9 mouse cellular contexts compared by ENCODE assay signal in genomic region chr2:157471292-157471691, GRCm38 (mm10). TPM values are rescaled to one million over a fixed set of nuclear protein-coding genes. Genes with fewer than 3 reads are reported as not detected.
DNase-seq lines count a peak whose midpoint lies in the region; ATAC-seq and TF ChIP-seq lines count a peak whose summit lies in the region.
"Had no signal": no experiment of that assay in that cellular context is flagged by ENCODE, and none has a peak within 500 bp of the region (broad histone marks: within the 10 kb centered on the region; RNA-seq: fewer than 3 reads in every experiment).

No protein-coding gene starts in this region.

- H3K9ac ChIP-seq in liver, adult 2 months (ENCODE audit: low read depth, low read length), result no peak overlapping the region
- H3K9ac ChIP-seq in hindbrain, embryonic 15.5 days, result no peak overlapping the region
- no peak overlapping the region for H3K9ac ChIP-seq in midbrain, postnatal 0 days (replicated peaks; ENCODE audit: low read length, poor library complexity, severe bottlenecking)
- H3K9ac ChIP-seq: lung, embryonic 15.5 days had no signal

- no peak overlapping the region for H3K4me2 ChIP-seq in hindbrain, embryonic 15.5 days
- no peak overlapping the region for H3K4me2 ChIP-seq in midbrain, postnatal 0 days (ENCODE audit: low read depth, low read length, poor library complexity, severe bottlenecking)
- H3K4me2 ChIP-seq: lung, embryonic 15.5 days had no signal

- H3K4me1 ChIP-seq in liver, adult 2 months (ENCODE audit: control insufficient read depth, insufficient read depth, low read length), result no peaks in the 10 kb centered on the region
- peaks cover 54% of the 10 kb centered on the region for H3K4me1 ChIP-seq in hindbrain, embryonic 15.5 days (replicated peaks)
- peaks cover 20% of the 10 kb centered on the region; the same call in 1 of the 2 replicates for H3K4me1 ChIP-seq in midbrain, postnatal 0 days (ENCODE audit: insufficient read depth, low read length)

- no peak overlapping the region for H3K4me3 ChIP-seq in liver, adult 2 months (ENCODE audit: insufficient read depth, low read depth, low read length)
- no peak overlapping the region for H3K4me3 ChIP-seq in hindbrain, embryonic 15.5 days
- no peak overlapping the region for H3K4me3 ChIP-seq in midbrain, postnatal 0 days (ENCODE audit: low read depth, low read length)
- H3K4me3 ChIP-seq: lung, embryonic 15.5 days had no signal

- no peak overlapping the region for H3K27ac ChIP-seq in liver, adult 2 months (replicated peaks; ENCODE audit: insufficient read depth, low read depth, low read length)
- 0 out of 2 replicates have a peak overlapping the region, but pooled peaks have one; percentile 1 for H3K27ac ChIP-seq in hindbrain, embryonic 15.5 days (replicated peaks)
- 0 out of 2 replicates have a peak overlapping the region, but pooled peaks have one; percentile 32 for H3K27ac ChIP-seq in midbrain, postnatal 0 days (ENCODE audit: low read depth, low read length)
- H3K27ac ChIP-seq: lung, embryonic 15.5 days had no signal

- no peak for ATAC-seq in hindbrain, embryonic 15.5 days (ENCODE audit: low FRiP score, low read depth)
- ATAC-seq in midbrain, postnatal 0 days (ENCODE audit: low FRiP score), result no peak

- no peaks in the 10 kb centered on the region for H3K9me3 ChIP-seq in hindbrain, embryonic 15.5 days
- H3K9me3 ChIP-seq in midbrain, postnatal 0 days (ENCODE audit: low read length), result no peaks in the 10 kb centered on the region
- H3K9me3 ChIP-seq: lung, embryonic 15.5 days had no signal

- TF ChIP-seq POLR2A in liver, adult 2 months (IDR thresholded peaks at IDR 0.05; ENCODE audit: extremely low read depth, insufficient read depth, low read length), result no peak

- no peaks in the 10 kb centered on the region for H3K36me3 ChIP-seq in liver, adult 2 months (ENCODE audit: control insufficient read depth, insufficient read depth, low read length)
- peaks cover 27% of the 10 kb centered on the region for H3K36me3 ChIP-seq in hindbrain, embryonic 15.5 days
- H3K36me3 ChIP-seq in midbrain, postnatal 0 days (ENCODE audit: insufficient read depth, low read length), result peaks cover 53% of the 10 kb centered on the region

- H3K79me2 ChIP-seq in liver, adult 2 months (ENCODE audit: control insufficient read depth, insufficient read depth, low read length), result no peaks in the 10 kb centered on the region

- H3K27me3 ChIP-seq in liver, adult 2 months (ENCODE audit: control insufficient read depth, insufficient read depth, low read length), result no peaks in the 10 kb centered on the region
- no peaks in the 10 kb centered on the region for H3K27me3 ChIP-seq in hindbrain, embryonic 15.5 days
- H3K27me3 ChIP-seq in midbrain, postnatal 0 days (ENCODE audit: insufficient read depth, low read length), result no peaks in the 10 kb centered on the region
- H3K27me3 ChIP-seq: lung, embryonic 15.5 days had no signal

- WGBS in liver, adult 2 months, result 25% methylated on average over 7 of the region's 7 CpGs
- WGBS in hindbrain, embryonic 15.5 days, result 71% methylated on average over 7 of the region's 7 CpGs
- WGBS in midbrain, postnatal 0 days, result 68% methylated on average over 7 of the region's 7 CpGs

- no peak for TF ChIP-seq CTCF in liver, adult 2 months (IDR thresholded peaks at IDR 0.05; ENCODE audit: low read depth, low read length)
- no peak for TF ChIP-seq CTCF in midbrain, postnatal 0 days (IDR thresholded peaks at IDR 0.05)

- DNase-seq in adrenal gland, postnatal 10 days, result peak; percentile 70
- DNase-seq in adrenal gland, adult 18-20 months (ENCODE audit: low spot score in 2 of 2), result no peak
- peak; percentile 34 for DNase-seq in liver, adult 2 months (ENCODE audit: extremely low read depth, low read depth, low spot score)
- no peak for DNase-seq in liver
- DNase-seq in midbrain, postnatal 0 days (ENCODE audit: low spot score), result no peak
- DNase-seq in spleen, postnatal 14 days (ENCODE audit: low spot score in 2 of 2), result no peak
- no peak for DNase-seq in testis, postnatal 10 days (ENCODE audit: low spot score)

RNA-seq across cellular contexts. Expression of gene Src, which starts 53.0 kb away (rescaled TPM):
- total RNA-seq in adrenal gland, postnatal 10 days (2021), result 10 to 100 TPM; 18.9 to 21.8 TPM
- 10 to 100 TPM; 11.8 to 13.8 TPM for total RNA-seq in adrenal gland, adult 18-20 months (2021)
- total RNA-seq in liver, adult 2 months (2014; rRNA removed), result 1.3 and 1.7 TPM in 2 replicates
- polyA plus RNA-seq in liver, adult 2 months (2012; rRNA removed), result 3.2 and 5.6 TPM in 2 replicates
- 34.4 and 38.4 TPM in 2 replicates for polyA plus RNA-seq in hindbrain, embryonic 15.5 days (2015; fragmentation: Nextera tagmentation; extraction: Ambion mirVana)
- 129 and 137 TPM in 2 replicates for total RNA-seq in midbrain, postnatal 0 days (2014; rRNA removed)
- 26.1 and 26.6 TPM in 2 replicates for polyA plus RNA-seq in midbrain, postnatal 0 days (2015; fragmentation: Nextera tagmentation; extraction: Ambion mirVana)

Comparison
In these comparisons a context has a peak if more than half of its experiments do, and no peak if none do; other contexts are left out.
1. DNase-seq: peak in adrenal gland, postnatal 10 days (single experiment) and liver, adult 2 months (single experiment); none in adrenal gland, adult 18-20 months (0 of 2), liver (single experiment), midbrain, postnatal 0 days (single experiment), spleen, postnatal 14 days (0 of 2) and testis, postnatal 10 days (single experiment).